Mouse (Mus musculus) spleen, adult 2 months (tissue): ENCODE data around the gene Mlip.

Source experiments
- CTCF ChIP-seq: fragments of 200-500 bp; IDR thresholded peaks from 2 replicates; pipeline ENCODE4 v1.5.1; 2011; ENCODE audit warnings: mild to moderate bottlenecking, inconsistent platforms; ENCODE audit not compliant: insufficient read depth, insufficient read length, insufficient replicate concordance; ENCODE audit errors: extremely low read depth
- POLR2A ChIP-seq: fragments of 200-500 bp; IDR thresholded peaks from 2 replicates; pipeline ENCODE4 v1.6.1; 2011; ENCODE audit warnings: low read depth, low read length, inconsistent platforms

GRCm38 (mm10) chr9:77377696-77378095 is 24.9 kb upstream of the Mlip start:
- no peak for TF ChIP-seq CTCF
- no peak for TF ChIP-seq POLR2A
